Mouse (Mus musculus) megakaryocyte-erythroid progenitor cell, adult 5-6 weeks (primary cell): ENCODE measurements at regions not wholly inside any gene's neighbourhood (a gene's known extent, or its start where the extent isn't known, plus 50 kb on each side); places are given as distances from the start of the nearest gene placed in this dataset.

Source experiments
- ATAC-seq: replicated peaks from 2 replicates; pipeline ENCODE4 v1.8.0; 2016; ENCODE audit warnings: mild to moderate bottlenecking, inconsistent platforms; ENCODE audit not compliant: severe bottlenecking, poor library complexity, low FRiP score, low TSS enrichment

DNA sequence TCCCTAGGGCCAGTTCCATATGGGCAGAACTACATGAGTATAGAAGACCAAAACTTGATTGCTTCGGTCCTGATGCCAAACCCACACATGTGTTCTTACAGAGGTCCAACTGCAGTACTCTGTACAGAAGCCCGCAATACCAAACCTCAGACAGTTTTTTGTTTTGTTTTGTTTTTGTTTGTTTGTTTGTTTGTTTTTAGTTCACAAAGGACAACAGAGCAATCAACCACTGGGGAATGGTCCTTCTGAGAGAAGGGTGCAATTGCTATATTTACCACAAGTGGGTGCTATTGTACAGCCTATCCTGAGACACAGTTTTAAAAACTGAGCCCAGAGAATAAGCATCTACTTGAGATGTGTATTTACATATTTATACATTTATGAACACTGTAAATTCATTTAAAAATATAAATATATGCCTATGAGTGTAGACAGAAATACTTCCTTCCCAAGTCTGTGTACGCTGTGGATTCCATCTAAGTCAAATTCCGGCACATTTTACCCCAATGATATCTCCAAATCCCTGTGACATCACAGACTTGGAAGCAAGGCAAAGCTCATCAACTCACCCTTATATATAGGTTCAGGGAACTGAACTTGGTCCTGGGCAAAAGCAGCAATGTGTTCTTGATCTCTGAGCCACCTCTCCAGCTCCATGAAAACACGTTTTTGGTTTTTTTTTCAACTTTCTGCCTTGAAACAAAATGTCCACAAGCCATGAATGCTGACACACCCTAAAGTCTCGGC, 101.3 kb upstream of the A26c2 start:
- ATAC-seq, result no peak

DNA sequence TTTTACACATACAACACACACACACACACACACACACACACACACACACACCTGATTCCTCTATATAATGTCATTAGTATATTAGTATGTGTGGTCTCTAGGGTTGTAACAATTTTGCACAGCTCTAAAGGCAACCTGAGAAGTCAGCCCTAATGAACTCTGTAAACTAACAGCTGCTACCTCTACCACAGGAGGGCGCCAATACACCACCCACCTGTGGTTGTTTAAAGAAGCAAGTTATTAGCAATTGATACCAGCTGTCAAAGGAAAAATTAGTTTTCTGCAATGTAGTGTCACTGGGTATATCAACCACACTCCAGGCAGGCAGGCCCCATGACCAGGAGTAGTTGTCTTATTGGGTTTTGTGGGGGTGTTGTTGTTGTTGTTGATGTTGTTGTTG, 98.8 kb upstream of the A26c2 start:
- no peak for ATAC-seq

DNA sequence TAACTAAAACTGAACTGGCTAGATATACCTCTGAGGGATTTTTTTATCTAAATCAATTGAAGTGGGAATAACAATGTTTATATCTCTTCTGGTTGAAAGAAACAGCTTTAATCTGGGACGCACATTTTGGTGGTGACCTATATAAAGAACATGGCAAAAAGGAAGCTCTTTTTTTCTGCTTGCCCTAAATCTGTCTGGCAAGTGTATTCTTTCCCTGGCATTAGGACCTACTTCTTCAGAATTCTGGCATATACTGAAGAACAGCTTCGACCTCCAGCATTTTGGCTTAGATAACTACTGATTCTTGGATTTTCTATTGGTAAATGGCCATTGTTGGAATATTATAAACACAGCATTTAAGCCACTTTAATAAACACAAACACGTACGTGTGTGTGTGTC, 70.9 kb upstream of the A26c2 start:
- no peak for ATAC-seq

DNA sequence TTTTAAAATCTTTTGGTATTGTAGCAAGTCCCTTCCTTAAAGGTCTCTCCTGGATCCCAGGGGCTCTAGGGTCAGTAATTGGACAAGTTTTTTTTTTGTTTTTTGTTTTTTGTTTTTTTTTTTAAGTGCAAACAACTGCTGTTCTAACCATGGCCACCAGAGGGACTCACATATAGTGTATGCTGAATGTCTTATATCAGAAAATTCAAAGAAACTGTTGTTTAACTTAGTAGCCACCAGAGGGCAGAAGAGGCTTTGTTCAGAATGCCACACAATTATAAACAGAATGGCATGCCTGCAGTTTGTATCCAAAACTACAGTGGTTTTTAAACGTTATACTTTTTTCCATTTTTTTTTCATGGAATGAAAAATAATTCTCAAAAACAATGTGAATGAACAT, 53.6 kb upstream of the A26c2 start:
- ATAC-seq, result peak; percentile 75; the same call in 1 of the 2 replicates
